Mouse (Mus musculus): ENCODE data around the gene Cartpt. TPM values are rescaled to one million over a fixed set of nuclear protein-coding genes. Genes with fewer than 3 reads are reported as not detected.

The Cartpt gene
- polyA plus RNA-seq, 1 experiment from 2014 or later, result 0.95 TPM

- no peak for DNase-seq (ENCODE audit: extremely low spot score, low spot score)
- no peaks in the 10 kb centered on the region for H3K36me3 ChIP-seq (replicated peaks)
- no peaks in the 10 kb centered on the region for H3K9me3 ChIP-seq
- H3K4me3 ChIP-seq, result no peak overlapping the region
- H3K27ac ChIP-seq, result no peak overlapping the region
- no peaks in the 10 kb centered on the region for H3K27me3 ChIP-seq (ENCODE audit: poor library complexity, severe bottlenecking)
- peaks cover 16% of the 10 kb centered on the region for H3K4me1 ChIP-seq
- WGBS, result 54% methylated on average over 4 of the region's 4 CpGs
Measured at GRCm38 (mm10) chr13:99851026-99851425, 49.9 kb downstream of the Cartpt start.

- H3K27me3 ChIP-seq (ENCODE audit: poor library complexity, severe bottlenecking), result no peaks in the 10 kb centered on the region
- 35% methylated on average over 15 of the region's 15 CpGs for WGBS
- no peak overlapping the region for H3K27ac ChIP-seq
- DNase-seq (ENCODE audit: extremely low spot score, low spot score), result peak; percentile 43
- peaks cover 16% of the 10 kb centered on the region for H3K4me1 ChIP-seq
- H3K36me3 ChIP-seq (replicated peaks), result no peaks in the 10 kb centered on the region
- 0 out of 2 replicates have a peak overlapping the region, but pooled peaks have one; percentile 14 for H3K4me3 ChIP-seq
- H3K9me3 ChIP-seq, result no peaks in the 10 kb centered on the region
Measured at GRCm38 (mm10) chr13:99849597-99849996, 51.3 kb downstream of the Cartpt start.

Other genes starting within 250 kb of the Cartpt start
- gene Mccc2, start 114.5 kb upstream of the Cartpt start, polyA plus RNA-seq (2016; fragmentation: Nextera tagmentation; extraction: Ambion mirVana), result 41.7 and 42.0 TPM in 2 replicates
- 26.1 and 27.3 TPM in 2 replicates for gene Bdp1, start 203.0 kb upstream of the Cartpt start, polyA plus RNA-seq (2016; fragmentation: Nextera tagmentation; extraction: Ambion mirVana)
- gene Serf1, start 206.9 kb upstream of the Cartpt start, polyA plus RNA-seq (2016; fragmentation: Nextera tagmentation; extraction: Ambion mirVana), result 141 and 142 TPM in 2 replicates
- gene Smn1, start 223.8 kb upstream of the Cartpt start, polyA plus RNA-seq (2016; fragmentation: Nextera tagmentation; extraction: Ambion mirVana), result 90.5 and 96.0 TPM in 2 replicates